Mouse (Mus musculus) ES-E14 (cell line): ENCODE measurements around the gene Gal3st4.

Source experiments
- HCFC1 ChIP-seq: IDR thresholded peaks from 2 replicates; pipeline ENCODE4 v1.6.1; 2012; ENCODE audit warnings: low read length, inconsistent platforms, borderline replicate concordance; ENCODE audit not compliant: insufficient read depth
- MAFK ChIP-seq: IDR thresholded peaks from 2 replicates; pipeline ENCODE4 v1.6.1; 2014; ENCODE audit warnings: mild to moderate bottlenecking, low read depth, low read length, inconsistent platforms; ENCODE audit not compliant: insufficient read depth
- ZNF384 ChIP-seq: IDR thresholded peaks from 2 replicates; pipeline ENCODE4 v1.6.1; 2012; ENCODE audit warnings: low read depth, low read length, inconsistent platforms

GRCm38 (mm10) chr5:138257585-138257978, 15.1 kb downstream of the Gal3st4 start:
- TF ChIP-seq HCFC1 = no peak
- no peak for TF ChIP-seq ZNF384
- TF ChIP-seq MAFK = no peak
